Mouse (Mus musculus) embryonic facial prominence, embryonic 12.5 days (tissue): ENCODE data around the gene Ptpn14. TPM values are rescaled to one million over a fixed set of nuclear protein-coding genes. Genes with fewer than 3 reads are reported as not detected.

Experiments used
- ATAC-seq: fragments of 200-750 bp; cut with Nextera tagmentation; 2 replicates; pipeline ENCODE4 v1.8.0; 2017; ENCODE audit not compliant: insufficient number of reproducible peaks, insufficient read depth, low FRiP score, low TSS enrichment
- H3K27ac ChIP-seq: fragments of 300-500 bp; sonication (generic); 2 replicates; pipeline ENCODE4 v1.5.1; 2016; ENCODE audit warnings: mild to moderate bottlenecking
- H3K27me3 ChIP-seq: fragments of 300-500 bp; sonication (generic); 2 replicates; pipeline ENCODE4 v1.6.1; 2016; ENCODE audit warnings: mild to moderate bottlenecking, moderate library complexity
- H3K36me3 ChIP-seq: fragments of 300-500 bp; sonication (generic); 2 replicates; pipeline ENCODE4 v1.6.1; 2016; ENCODE audit warnings: mild to moderate bottlenecking
- H3K4me1 ChIP-seq: fragments of 300-500 bp; sonication (generic); 2 replicates; pipeline ENCODE4 v1.6.1; 2016
- H3K4me2 ChIP-seq: fragments of 300-500 bp; sonication (generic); replicated peaks from 2 replicates; pipeline ENCODE4 v1.6.1; 2016; ENCODE audit warnings: mild to moderate bottlenecking, moderate library complexity
- H3K4me3 ChIP-seq: fragments of 300-500 bp; sonication (generic); 2 replicates; pipeline ENCODE4 v1.5.1; 2016; ENCODE audit warnings: mild to moderate bottlenecking
- H3K9ac ChIP-seq: fragments of 300-500 bp; sonication (generic); 2 replicates; pipeline ENCODE4 v1.6.1; 2016; ENCODE audit warnings: mild to moderate bottlenecking, moderate library complexity
- H3K9me3 ChIP-seq: fragments of 300-500 bp; sonication (generic); 2 replicates; pipeline ENCODE4 v1.6.1; 2016; ENCODE audit warnings: mild to moderate bottlenecking, moderate library complexity
- WGBS: fragments of 180-500 bp; shearing (Covaris S2); methylation state at CpG from one replicate; pipeline ENCODE4 v1.1.7; 2016; 5-methylcytosine and 5-hydroxymethylcytosine counted together
- polyA plus RNA-seq: library from polyadenylated mRNA; unstranded; fragments of >200 nt; fragmentation: Nextera tagmentation; extraction: Ambion mirVana; gene quantifications from 2 replicates; pipeline ENCODE4 v1.2.1, GENCODE M21; 2016

Ptpn14 gene
- polyA plus RNA-seq, 1 experiment from 2014 or later = 11.2 TPM

DNA sequence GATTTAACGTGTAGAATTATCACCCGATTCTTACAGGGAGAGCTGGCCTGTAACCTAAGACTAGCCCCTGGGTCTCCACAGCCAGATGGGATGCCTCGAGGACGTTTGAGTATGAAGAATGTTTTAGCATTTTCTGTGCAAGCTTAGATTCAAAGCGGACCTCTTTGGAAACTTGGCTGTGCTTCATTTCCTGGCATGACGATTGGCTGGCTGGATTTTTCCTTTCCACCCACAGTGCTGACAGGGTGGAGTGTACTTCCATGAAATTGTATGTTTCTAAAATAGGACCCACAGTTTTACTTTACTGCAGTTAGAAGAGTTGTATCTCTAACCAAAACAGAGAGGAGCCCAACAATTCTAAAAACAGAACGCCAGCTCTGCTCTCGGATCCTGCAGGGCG, 89.7 kb downstream of the Ptpn14 start:
- H3K27ac ChIP-seq = 0 out of 2 replicates have a peak overlapping the region, but pooled peaks have one; percentile 13
- 59% methylated on average over 9 of the region's 9 CpGs for WGBS
- no peaks in the 10 kb centered on the region for H3K9me3 ChIP-seq
- no peak overlapping the region for H3K4me3 ChIP-seq
- no peaks in the 10 kb centered on the region for H3K27me3 ChIP-seq
- no peak overlapping the region for H3K9ac ChIP-seq
- no peak overlapping the region for H3K4me2 ChIP-seq
- no peak for ATAC-seq
- no peaks in the 10 kb centered on the region for H3K36me3 ChIP-seq
- peaks cover 4% of the 10 kb centered on the region; the same call in 1 of the 2 replicates for H3K4me1 ChIP-seq

GRCm38 (mm10) chr1:189820111-189820510, 92.0 kb downstream of the Ptpn14 start:
- H3K27ac ChIP-seq = no peak overlapping the region
- peaks cover 4% of the 10 kb centered on the region; the same call in 1 of the 2 replicates for H3K4me1 ChIP-seq
- no peaks in the 10 kb centered on the region for H3K9me3 ChIP-seq
- no peak overlapping the region for H3K4me3 ChIP-seq
- H3K9ac ChIP-seq = no peak overlapping the region
- ATAC-seq = no peak
- WGBS = 56% methylated on average over 5 of the region's 5 CpGs
- H3K4me2 ChIP-seq = no peak overlapping the region
- H3K36me3 ChIP-seq = no peaks in the 10 kb centered on the region
- no peaks in the 10 kb centered on the region for H3K27me3 ChIP-seq

DNA sequence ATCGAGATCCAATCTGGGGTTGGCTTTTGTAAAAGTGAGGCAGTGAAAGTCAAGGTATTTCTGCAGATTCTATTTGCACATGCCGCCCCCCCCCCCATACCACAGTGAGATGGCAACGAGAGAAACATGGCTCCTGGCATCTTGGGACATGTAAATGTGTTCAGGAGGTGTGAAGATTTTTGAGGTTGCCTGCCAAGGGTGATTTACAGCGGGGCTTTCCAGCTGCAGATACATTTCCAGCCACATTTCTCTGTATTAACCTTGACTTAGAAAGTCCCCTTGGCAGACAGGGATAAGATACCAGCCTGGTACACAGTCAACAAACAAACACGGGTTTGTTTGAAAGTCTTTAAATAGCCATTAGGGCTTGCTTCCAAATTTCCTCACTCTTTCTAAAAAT, 96.4 kb downstream of the Ptpn14 start:
- no peak for ATAC-seq
- Histone ChIP-seq H3K27ac (no peak overlapping the region), H3K27me3 (no peaks in the 10 kb centered on the region), H3K4me2 (no peak overlapping the region), H3K4me3 (no peak overlapping the region), H3K9ac (no peak overlapping the region), H3K9me3 (no peaks in the 10 kb centered on the region), H3K36me3 (peaks cover 8% of the 10 kb centered on the region), H3K4me1 (no peaks in the 10 kb centered on the region)
- 86% methylated on average over 5 of the region's 5 CpGs for WGBS

DNA sequence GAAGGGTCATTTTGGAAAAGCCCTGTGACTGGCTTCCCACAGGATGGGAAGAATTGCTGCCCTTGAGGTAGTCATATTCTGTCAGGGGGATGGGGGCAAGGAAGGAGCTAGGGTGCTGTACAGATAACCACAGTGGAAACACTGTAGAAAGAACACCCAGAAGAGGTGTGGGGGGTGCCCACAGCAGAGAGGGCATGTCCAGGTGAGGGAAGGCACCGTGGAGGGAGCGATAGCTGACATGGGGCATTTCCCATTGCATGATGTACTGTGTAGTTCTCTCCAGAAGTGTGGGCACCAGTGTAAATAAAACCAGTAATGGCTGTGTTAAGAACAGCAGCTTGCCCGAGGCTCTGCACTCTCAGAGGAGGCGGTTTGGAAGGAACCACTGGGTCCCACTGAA, 102.3 kb downstream of the Ptpn14 start:
- WGBS = 44% methylated on average over 4 of the region's 4 CpGs
- H3K4me1 ChIP-seq = peaks cover 12% of the 10 kb centered on the region
- H3K27ac ChIP-seq = 0 out of 2 replicates have a peak overlapping the region, but pooled peaks have one; percentile 32
- no peak overlapping the region for H3K9ac ChIP-seq
- ATAC-seq = no peak
- H3K9me3 ChIP-seq = no peaks in the 10 kb centered on the region
- H3K36me3 ChIP-seq = peaks cover 8% of the 10 kb centered on the region
- no peaks in the 10 kb centered on the region for H3K27me3 ChIP-seq
- H3K4me3 ChIP-seq = no peak overlapping the region
- H3K4me2 ChIP-seq = no peak overlapping the region

DNA sequence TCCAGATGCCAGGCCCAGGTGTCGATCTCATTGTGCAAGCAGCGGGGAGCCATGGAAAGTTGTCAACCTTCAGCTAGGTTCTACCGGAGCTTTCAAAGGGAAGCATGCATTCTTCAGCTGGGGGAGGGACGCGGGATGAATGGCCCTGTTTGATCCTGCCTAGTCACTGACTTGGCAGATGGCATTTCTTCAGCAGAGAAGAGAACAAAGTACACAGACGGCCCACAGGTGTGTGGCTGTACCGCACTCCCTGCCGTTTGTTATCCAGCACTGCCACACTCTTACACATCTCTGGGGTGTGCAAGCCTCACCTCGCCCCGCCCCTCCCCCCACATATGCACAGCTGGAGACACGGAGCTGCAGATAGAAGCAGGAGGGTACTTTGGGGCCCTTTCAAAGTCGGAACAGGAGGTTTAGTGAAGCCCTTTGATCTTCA, 102.7 kb downstream of the Ptpn14 start:
- Histone ChIP-seq H3K4me2 (no peak overlapping the region), H3K36me3 (peaks cover 8% of the 10 kb centered on the region), H3K4me3 (no peak overlapping the region), H3K4me1 (peaks cover 12% of the 10 kb centered on the region), H3K9ac (no peak overlapping the region), H3K27ac (0 out of 2 replicates have a peak overlapping the region, but pooled peaks have one; percentile 32), H3K9me3 (no peaks in the 10 kb centered on the region), H3K27me3 (no peaks in the 10 kb centered on the region)
- WGBS = 18% methylated on average over 12 of the region's 12 CpGs
- 0 out of 2 replicates have a peak, but pooled peaks have one; percentile 56 for ATAC-seq

DNA sequence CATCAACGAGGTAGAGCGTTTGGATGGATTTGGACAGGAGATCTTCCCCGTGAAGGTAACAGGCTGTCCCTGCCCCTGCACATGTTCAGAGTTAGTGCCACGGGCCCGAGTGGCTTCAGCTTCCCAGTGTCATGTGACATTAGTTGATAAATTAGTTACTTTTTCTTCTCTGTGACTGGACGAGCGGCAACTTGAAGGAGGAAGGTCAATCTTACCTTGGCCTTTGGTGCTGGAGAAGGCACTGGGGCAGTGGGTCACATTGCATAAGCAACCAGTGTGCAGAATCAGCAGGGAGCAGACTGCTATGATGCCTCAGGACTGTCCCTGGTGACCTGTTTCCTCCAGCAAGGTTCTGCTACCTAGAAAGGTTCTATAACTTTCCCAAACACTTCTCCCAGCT, 105.3 kb downstream of the Ptpn14 start:
- no peak for ATAC-seq
- 68% methylated on average over 7 of the region's 7 CpGs for WGBS

DNA sequence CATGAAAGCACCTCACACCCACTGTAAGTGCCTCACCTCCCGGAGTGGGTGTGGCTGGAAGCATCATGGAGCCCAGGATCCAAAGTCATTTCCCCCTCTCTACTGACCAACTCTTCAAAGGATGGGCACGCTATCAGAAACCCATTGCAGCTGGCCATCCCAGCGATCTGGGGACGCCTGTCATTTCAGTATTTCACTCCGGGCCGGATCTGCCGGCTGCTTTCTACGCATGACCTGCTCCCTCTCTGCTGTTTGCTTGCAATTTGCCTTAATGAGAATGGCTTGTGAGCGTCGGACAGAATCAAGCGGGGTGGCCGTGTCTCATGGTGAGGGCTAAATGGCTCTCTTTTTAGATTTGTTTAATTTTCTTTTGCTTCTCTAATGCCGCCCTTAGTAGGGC, 106.1 kb downstream of the Ptpn14 start:
- Histone ChIP-seq H3K9me3 (no peaks in the 10 kb centered on the region), H3K4me1 (peaks cover 12% of the 10 kb centered on the region), H3K27ac (no peak overlapping the region), H3K4me3 (no peak overlapping the region), H3K27me3 (no peaks in the 10 kb centered on the region), H3K36me3 (peaks cover 15% of the 10 kb centered on the region; the same call in 1 of the 2 replicates), H3K9ac (no peak overlapping the region), H3K4me2 (no peak overlapping the region)
- ATAC-seq = no peak
- 69% methylated on average over 13 of the region's 13 CpGs for WGBS

More for the DNA sequence above, 105.3 kb downstream of the Ptpn14 start:
- no peaks in the 10 kb centered on the region for H3K27me3 ChIP-seq
- H3K27ac ChIP-seq = no peak overlapping the region
- H3K4me3 ChIP-seq = no peak overlapping the region
- no peak overlapping the region for H3K9ac ChIP-seq
- H3K4me2 ChIP-seq = no peak overlapping the region
- no peaks in the 10 kb centered on the region for H3K9me3 ChIP-seq
- peaks cover 12% of the 10 kb centered on the region for H3K4me1 ChIP-seq
- H3K36me3 ChIP-seq = peaks cover 9% of the 10 kb centered on the region; the same call in 1 of the 2 replicates

DNA sequence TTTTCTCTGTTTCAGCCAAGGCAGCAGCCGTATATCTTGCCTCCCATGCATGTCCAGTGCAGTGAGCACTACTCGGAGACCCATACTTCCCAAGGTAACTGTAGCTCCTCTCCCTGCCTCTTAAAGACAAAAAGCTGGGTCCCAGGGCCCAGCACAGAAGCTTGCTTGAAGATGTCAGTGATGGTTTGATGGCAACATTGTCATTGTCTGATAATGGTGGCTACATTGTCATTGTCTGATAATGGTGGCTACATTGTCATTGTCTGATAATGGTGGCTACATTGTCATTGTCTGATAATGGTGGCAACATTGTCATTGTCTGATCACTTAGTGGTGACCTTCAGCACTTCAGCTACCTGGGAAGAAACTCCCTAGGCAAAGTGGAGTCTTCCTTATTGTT, 118.3 kb downstream of the Ptpn14 start:
- 86% methylated on average over 2 of the region's 2 CpGs for WGBS
- no peak for ATAC-seq
- H3K4me1 ChIP-seq = no peaks in the 10 kb centered on the region
- H3K36me3 ChIP-seq = peaks cover 70% of the 10 kb centered on the region
- no peak overlapping the region for H3K4me3 ChIP-seq
- no peak overlapping the region for H3K4me2 ChIP-seq
- H3K9me3 ChIP-seq = no peaks in the 10 kb centered on the region
- no peak overlapping the region for H3K27ac ChIP-seq
- H3K9ac ChIP-seq = no peak overlapping the region
- no peaks in the 10 kb centered on the region for H3K27me3 ChIP-seq

GRCm38 (mm10) chr1:189849550-189849949, 121.5 kb downstream of the Ptpn14 start:
- Histone ChIP-seq H3K4me3 (no peak overlapping the region), H3K27me3 (no peaks in the 10 kb centered on the region), H3K9ac (no peak overlapping the region), H3K27ac (no peak overlapping the region), H3K36me3 (peaks cover 53% of the 10 kb centered on the region), H3K9me3 (no peaks in the 10 kb centered on the region), H3K4me2 (no peak overlapping the region), H3K4me1 (0 out of 2 replicates have a peak, but pooled peaks cover 4% of the 10 kb centered on the region)
- WGBS = 51% methylated on average over 11 of the region's 11 CpGs
- no peak for ATAC-seq

- H3K36me3 ChIP-seq = peaks cover 51% of the 10 kb centered on the region
- H3K9me3 ChIP-seq = no peaks in the 10 kb centered on the region
- H3K4me1 ChIP-seq = 0 out of 2 replicates have a peak, but pooled peaks cover 4% of the 10 kb centered on the region
- no peak overlapping the region for H3K4me3 ChIP-seq
- H3K9ac ChIP-seq = no peak overlapping the region
- H3K27me3 ChIP-seq = no peaks in the 10 kb centered on the region
- H3K4me2 ChIP-seq = no peak overlapping the region
- no peak for ATAC-seq
- 68% methylated on average over 5 of the region's 5 CpGs for WGBS
- no peak overlapping the region for H3K27ac ChIP-seq
Measured at GRCm38 (mm10) chr1:189852051-189852450, 124.0 kb downstream of the Ptpn14 start.

- ATAC-seq = no peak
- no peak overlapping the region for H3K27ac ChIP-seq
- no peak overlapping the region for H3K9ac ChIP-seq
- H3K4me2 ChIP-seq = no peak overlapping the region
- no peaks in the 10 kb centered on the region for H3K9me3 ChIP-seq
- H3K4me1 ChIP-seq = 0 out of 2 replicates have a peak, but pooled peaks cover 4% of the 10 kb centered on the region
- 37% methylated on average over 7 of the region's 7 CpGs for WGBS
- H3K36me3 ChIP-seq = peaks cover 50% of the 10 kb centered on the region
- H3K27me3 ChIP-seq = no peaks in the 10 kb centered on the region
- no peak overlapping the region for H3K4me3 ChIP-seq
Measured at GRCm38 (mm10) chr1:189852456-189852855, 124.4 kb downstream of the Ptpn14 start.

GRCm38 (mm10) chr1:189854646-189855045, 126.6 kb downstream of the Ptpn14 start:
- no peak for ATAC-seq
- H3K9ac ChIP-seq = no peak overlapping the region
- no peaks in the 10 kb centered on the region for H3K27me3 ChIP-seq
- no peak overlapping the region for H3K4me2 ChIP-seq
- H3K4me3 ChIP-seq = no peak overlapping the region
- H3K36me3 ChIP-seq = peaks cover 38% of the 10 kb centered on the region
- WGBS = 74% methylated on average over 13 of the region's 13 CpGs
- H3K27ac ChIP-seq = no peak overlapping the region
- 0 out of 2 replicates have a peak, but pooled peaks cover 4% of the 10 kb centered on the region for H3K4me1 ChIP-seq
- no peaks in the 10 kb centered on the region for H3K9me3 ChIP-seq
